Mouse (Mus musculus): Measurements from ENCODE around the gene Sh3rf3. TPM values are rescaled to one million over a fixed set of nuclear protein-coding genes. Genes with fewer than 3 reads are reported as not detected.

Gene Sh3rf3
- total and polyA plus RNA-seq, 2 experiments from 2014 or later = 0.18 TPM; not detected in 1

- Histone ChIP-seq H3K9ac (replicated peaks; ENCODE audit: low read depth, low read length) (no peak overlapping the region), H3K27ac (ENCODE audit: low read depth) (no peak overlapping the region), H3K9me3 (replicated peaks; ENCODE audit: control insufficient read depth, low read length) (no peaks in the 10 kb centered on the region), H3K36me3 (replicated peaks; ENCODE audit: control insufficient read depth, insufficient read depth, low read length) (no peaks in the 10 kb centered on the region), H3K4me3 (ENCODE audit: low read depth, low read length) (no peak overlapping the region), H3K4me1 (ENCODE audit: control insufficient read depth, insufficient read depth) (no peaks in the 10 kb centered on the region), H3K27me3 (ENCODE audit: control insufficient read depth, insufficient read depth, low read length) (no peaks in the 10 kb centered on the region), H3K4me2 (ENCODE audit: low read depth, low read length) (no peak overlapping the region)
- WGBS = 31% methylated on average over 2 of the region's 2 CpGs
- TF ChIP-seq EP300 (IDR thresholded peaks at IDR 0.05; ENCODE audit: low read depth) (no peak), CTCF (IDR thresholded peaks at IDR 0.05; ENCODE audit: low read depth) (peak; percentile 96)
- peak; percentile 59 for ATAC-seq (ENCODE audit: insufficient read depth, low read depth)
- peak; percentile 56 for DNase-seq (ENCODE audit: low spot score)
Observed at GRCm38 (mm10) chr10:59109015-59109414, 295.9 kb downstream of the Sh3rf3 start.

GRCm38 (mm10) chr10:59110386-59110785, 297.2 kb downstream of the Sh3rf3 start:
- no peak overlapping the region for H3K4me3 ChIP-seq (ENCODE audit: low read depth, low read length)
- H3K36me3 ChIP-seq (replicated peaks; ENCODE audit: control insufficient read depth, insufficient read depth, low read length) = no peaks in the 10 kb centered on the region
- H3K9ac ChIP-seq (replicated peaks; ENCODE audit: low read depth, low read length) = no peak overlapping the region
- no peaks in the 10 kb centered on the region for H3K27me3 ChIP-seq (ENCODE audit: control insufficient read depth, insufficient read depth, low read length)
- WGBS = 80% methylated on average over 7 of the region's 7 CpGs
- H3K4me2 ChIP-seq (ENCODE audit: low read depth, low read length) = no peak overlapping the region
- no peak for TF ChIP-seq CTCF (IDR thresholded peaks at IDR 0.05; ENCODE audit: low read depth)
- ATAC-seq (ENCODE audit: insufficient read depth, low read depth) = no peak
- H3K4me1 ChIP-seq (ENCODE audit: control insufficient read depth, insufficient read depth) = 0 out of 2 replicates have a peak, but pooled peaks cover 6% of the 10 kb centered on the region
- DNase-seq (ENCODE audit: low spot score) = no peak
- H3K9me3 ChIP-seq (replicated peaks; ENCODE audit: control insufficient read depth, low read length) = no peaks in the 10 kb centered on the region
- H3K27ac ChIP-seq (ENCODE audit: low read depth) = no peak overlapping the region

- Histone ChIP-seq H3K27me3 (ENCODE audit: control insufficient read depth, insufficient read depth, low read length) (no peaks in the 10 kb centered on the region), H3K9ac (replicated peaks; ENCODE audit: low read depth, low read length) (no peak overlapping the region), H3K4me1 (ENCODE audit: control insufficient read depth, insufficient read depth) (0 out of 2 replicates have a peak, but pooled peaks cover 6% of the 10 kb centered on the region), H3K4me3 (ENCODE audit: low read depth, low read length) (no peak overlapping the region), H3K9me3 (replicated peaks; ENCODE audit: control insufficient read depth, low read length) (no peaks in the 10 kb centered on the region), H3K4me2 (ENCODE audit: low read depth, low read length) (no peak overlapping the region), H3K36me3 (replicated peaks; ENCODE audit: control insufficient read depth, insufficient read depth, low read length) (no peaks in the 10 kb centered on the region), H3K27ac (ENCODE audit: low read depth) (no peak overlapping the region)
- TF ChIP-seq CTCF (IDR thresholded peaks at IDR 0.05; ENCODE audit: low read depth) (no peak), EP300 (IDR thresholded peaks at IDR 0.05; ENCODE audit: low read depth) (no peak)
- no peak for ATAC-seq (ENCODE audit: insufficient read depth, low read depth)
- 87% methylated on average over 8 of the region's 8 CpGs for WGBS
- no peak for DNase-seq (ENCODE audit: low spot score)
Observed at GRCm38 (mm10) chr10:59112755-59113154, 299.6 kb downstream of the Sh3rf3 start.

- no peaks in the 10 kb centered on the region for H3K9me3 ChIP-seq (replicated peaks; ENCODE audit: control insufficient read depth, low read length)
- DNase-seq (ENCODE audit: low spot score) (no peak), ATAC-seq (ENCODE audit: insufficient read depth, low read depth) (no peak)
- H3K9ac ChIP-seq (replicated peaks; ENCODE audit: low read depth, low read length) = no peak overlapping the region
- H3K27me3 ChIP-seq (ENCODE audit: control insufficient read depth, insufficient read depth, low read length) = no peaks in the 10 kb centered on the region
- H3K4me1 ChIP-seq (ENCODE audit: control insufficient read depth, insufficient read depth) = 0 out of 2 replicates have a peak, but pooled peaks cover 6% of the 10 kb centered on the region
- H3K4me2 ChIP-seq (ENCODE audit: low read depth, low read length) = no peak overlapping the region
- no peak for TF ChIP-seq EP300 (IDR thresholded peaks at IDR 0.05; ENCODE audit: low read depth)
- no peak for TF ChIP-seq CTCF (IDR thresholded peaks at IDR 0.05; ENCODE audit: low read depth)
- WGBS = 88% methylated on average over 9 of the region's 9 CpGs
- no peak overlapping the region for H3K27ac ChIP-seq (ENCODE audit: low read depth)
- H3K36me3 ChIP-seq (replicated peaks; ENCODE audit: control insufficient read depth, insufficient read depth, low read length) = no peaks in the 10 kb centered on the region
- no peak overlapping the region for H3K4me3 ChIP-seq (ENCODE audit: low read depth, low read length)
Observed at GRCm38 (mm10) chr10:59113386-59113785, 300.2 kb downstream of the Sh3rf3 start.

- Histone ChIP-seq H3K4me2 (ENCODE audit: low read depth, low read length) (peak overlapping the region; percentile 7; the same call in 1 of the 2 replicates), H3K4me1 (ENCODE audit: control insufficient read depth, insufficient read depth) (0 out of 2 replicates have a peak, but pooled peaks cover 6% of the 10 kb centered on the region), H3K27ac (ENCODE audit: low read depth) (no peak overlapping the region), H3K9me3 (replicated peaks; ENCODE audit: control insufficient read depth, low read length) (no peaks in the 10 kb centered on the region), H3K9ac (replicated peaks; ENCODE audit: low read depth, low read length) (no peak overlapping the region), H3K4me3 (ENCODE audit: low read depth, low read length) (no peak overlapping the region), H3K36me3 (replicated peaks; ENCODE audit: control insufficient read depth, insufficient read depth, low read length) (no peaks in the 10 kb centered on the region), H3K27me3 (ENCODE audit: control insufficient read depth, insufficient read depth, low read length) (no peaks in the 10 kb centered on the region)
- 18% methylated on average over 15 of the region's 15 CpGs for WGBS
- DNase-seq (ENCODE audit: low spot score) = peak; percentile 40
- ATAC-seq (ENCODE audit: insufficient read depth, low read depth) = peak; percentile 67
- TF ChIP-seq CTCF (IDR thresholded peaks at IDR 0.05; ENCODE audit: low read depth) (no peak), EP300 (IDR thresholded peaks at IDR 0.05; ENCODE audit: low read depth) (no peak)
Observed at GRCm38 (mm10) chr10:59114535-59115291, 301.6 kb downstream of the Sh3rf3 start.
